Mouse (Mus musculus) spleen, postnatal 4 days (tissue): ENCODE data around the gene Vhl.

Experiments
- DNase-seq, 2 experiments: peaks; one replicate each; pipeline ENCODE4 v3.0.0; 2022; ENCODE audit warnings: low spot score in 2 of 2

Gene Vhl

GRCm38 (mm10) chr6:113623941-113624751 is at the start of gene Vhl:
TSS of gene Vhl (plus strand) at chr6:113623959.
- peak; percentile 84 to 95 for DNase-seq

DNA sequence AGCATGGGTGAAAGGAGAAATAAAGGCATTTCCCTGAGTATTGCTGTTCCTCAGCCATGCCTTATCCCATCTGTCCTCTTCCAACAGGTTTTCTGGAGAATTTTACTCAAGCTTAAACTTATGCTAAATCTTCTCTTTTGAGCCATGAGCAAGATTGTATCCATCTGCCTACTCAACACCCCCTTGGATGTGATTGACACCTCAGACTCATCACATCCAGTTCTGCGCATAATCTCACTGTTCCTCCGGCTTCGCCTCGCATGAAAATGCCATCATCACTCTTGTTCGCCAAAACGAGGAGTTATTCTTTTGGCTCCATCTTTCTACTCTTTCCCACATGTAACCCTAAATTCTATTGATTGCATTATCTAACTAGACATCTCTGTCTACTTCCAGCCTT is 47.7 kb upstream of the Vhl start:
- DNase-seq = no peak

- no peak for DNase-seq
Measured at GRCm38 (mm10) chr6:113579306-113579705, 44.5 kb upstream of the Vhl start.

DNA sequence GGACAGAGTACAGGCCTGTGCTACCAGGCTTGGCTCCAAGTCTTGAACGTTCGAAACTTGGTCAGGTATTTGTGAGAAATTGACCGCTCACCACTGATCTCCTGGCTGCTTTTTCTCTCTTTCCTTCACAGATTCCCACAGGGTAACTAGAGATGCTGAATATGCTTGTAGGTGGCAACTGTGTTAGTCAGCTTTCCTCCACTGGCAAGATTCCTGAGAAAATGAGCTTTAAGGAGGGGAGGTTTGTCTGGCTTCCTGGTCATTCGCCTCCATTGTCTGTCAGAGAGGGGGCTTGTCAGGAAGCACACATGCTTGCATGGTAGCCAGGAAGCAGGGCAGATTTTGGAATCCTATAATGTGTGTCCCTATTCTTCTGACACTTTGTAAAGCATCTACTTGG is 40.7 kb upstream of the Vhl start:
- DNase-seq = no peak

GRCm38 (mm10) chr6:113585065-113585464 is 38.7 kb upstream of the Vhl start:
- no peak for DNase-seq

GRCm38 (mm10) chr6:113586466-113587183 is 37.1 kb upstream of the Vhl start:
- no peak for DNase-seq

DNA sequence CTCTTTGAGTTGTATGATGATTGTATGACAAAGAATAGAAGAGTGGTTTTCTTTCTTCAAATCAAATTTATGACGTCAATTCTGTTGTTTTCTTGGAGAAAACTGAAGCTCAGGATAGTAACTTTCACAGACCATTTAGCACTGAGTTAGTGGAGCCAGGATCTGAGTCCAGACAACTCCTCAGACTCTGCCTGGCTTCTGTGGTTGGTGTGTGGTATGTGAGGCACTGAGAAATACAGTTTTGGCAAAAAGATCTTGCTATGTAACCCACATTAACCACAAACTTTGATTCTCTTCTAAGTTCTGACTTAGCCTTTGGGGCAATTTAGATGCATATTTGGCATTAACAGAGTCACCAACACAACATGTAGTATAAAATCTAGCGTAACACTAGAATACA is 31.1 kb upstream of the Vhl start:
- DNase-seq = no peak

DNA sequence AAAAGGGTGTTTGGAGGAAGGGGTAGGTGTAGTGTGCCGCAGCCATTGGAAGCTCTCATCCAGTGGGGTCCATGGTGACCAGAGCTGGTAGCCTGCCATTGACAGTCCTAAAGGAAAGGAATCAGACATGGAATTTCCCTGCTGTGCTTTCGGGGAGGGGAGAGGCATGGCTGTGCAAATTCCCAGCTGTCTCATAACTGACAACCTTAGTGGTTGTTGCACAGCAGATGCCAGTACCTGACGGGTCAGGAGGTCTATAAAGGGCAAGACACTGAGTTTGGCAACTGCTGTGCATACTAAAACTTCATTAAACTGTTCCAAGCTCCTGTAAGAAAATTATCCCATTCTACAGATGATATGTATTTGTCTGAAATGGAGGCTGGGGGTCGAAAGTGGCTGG is 25.8 kb upstream of the Vhl start:
- no peak for DNase-seq

- DNase-seq = no peak
Measured at GRCm38 (mm10) chr6:113599833-113600232, 23.9 kb upstream of the Vhl start.

DNA sequence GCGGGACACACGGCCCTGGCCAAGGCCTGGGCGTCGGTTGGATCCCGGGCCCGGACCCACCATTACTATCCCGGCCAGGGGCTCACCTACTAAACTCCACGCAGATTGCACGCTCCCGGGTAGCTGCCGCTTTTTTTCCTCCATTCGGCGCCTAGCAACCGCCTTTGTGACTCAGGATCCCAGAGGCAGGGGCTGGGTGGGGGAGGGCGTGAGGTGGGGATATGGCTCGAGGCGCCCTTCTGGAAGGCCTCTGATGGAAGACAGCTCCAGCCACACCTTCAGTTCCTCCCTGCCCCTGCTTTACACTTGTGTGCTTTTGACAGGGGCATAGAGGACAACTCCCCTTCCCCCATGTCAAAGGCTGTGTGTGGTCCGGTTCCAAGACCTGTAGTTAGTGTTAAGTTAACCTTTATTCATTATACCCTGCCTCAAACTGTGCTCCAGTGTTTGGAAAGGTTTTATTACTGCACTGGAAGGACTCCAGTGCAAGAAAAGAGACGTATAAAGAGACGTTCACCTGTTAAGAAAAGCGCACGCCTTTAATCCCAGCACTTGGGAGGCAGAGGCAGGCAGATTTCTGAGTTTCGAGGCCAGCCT is 23.1 kb upstream of the Vhl start, which contains the start of gene Fancd2os:
Gene Fancd2os, minus strand, starts transcription at position 173 of the 597 bp plus-strand sequence.
- DNase-seq = no peak

GRCm38 (mm10) chr6:113602821-113603220 is 20.9 kb upstream of the Vhl start:
- no peak for DNase-seq

- no peak for DNase-seq
Measured at GRCm38 (mm10) chr6:113603993-113604392, 19.8 kb upstream of the Vhl start.

DNA sequence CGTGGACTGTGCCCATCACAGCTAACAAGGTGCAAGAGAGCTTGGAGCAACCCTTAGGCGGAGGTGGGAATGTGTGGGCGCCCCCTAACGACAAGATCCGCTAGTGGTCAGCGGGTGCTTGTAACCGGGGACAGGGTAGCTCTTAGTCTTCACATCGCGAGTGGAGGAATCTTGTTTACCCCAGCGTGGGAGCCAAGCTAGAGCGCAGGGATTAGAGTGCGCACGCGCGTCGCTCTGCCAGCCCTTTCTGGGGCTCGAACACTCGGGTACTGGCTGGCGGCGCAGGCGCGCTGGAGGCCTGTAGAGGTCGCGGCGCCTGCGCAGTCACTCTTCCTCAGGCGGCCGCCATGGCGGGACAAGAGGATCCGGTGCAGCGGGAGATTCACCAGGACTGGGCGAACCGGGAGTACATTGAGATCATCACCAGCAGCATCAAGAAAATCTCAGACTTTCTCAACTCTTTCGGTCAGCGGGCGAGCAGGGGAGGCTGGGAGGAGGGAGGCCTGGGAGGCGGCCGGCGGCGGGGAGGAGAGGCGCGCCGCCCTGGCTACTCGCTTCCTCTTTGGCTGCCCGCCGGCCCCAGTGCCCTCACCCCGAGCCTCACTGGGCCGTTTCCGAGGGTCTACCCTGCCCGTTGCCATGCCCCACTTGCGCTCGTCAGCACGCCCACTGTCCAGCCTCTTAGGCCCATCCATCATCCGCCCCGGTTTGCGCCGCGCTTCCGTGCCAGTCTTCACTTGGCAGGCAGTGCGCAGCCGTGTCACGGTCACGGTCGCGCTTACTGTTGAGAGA is 19.1 kb upstream of the Vhl start, which contains the start of gene Brk1:
Gene Brk1, plus strand, starts transcription at position 341 of the 792 bp plus-strand sequence.
- peak; percentile 83 to 93 for DNase-seq

DNA sequence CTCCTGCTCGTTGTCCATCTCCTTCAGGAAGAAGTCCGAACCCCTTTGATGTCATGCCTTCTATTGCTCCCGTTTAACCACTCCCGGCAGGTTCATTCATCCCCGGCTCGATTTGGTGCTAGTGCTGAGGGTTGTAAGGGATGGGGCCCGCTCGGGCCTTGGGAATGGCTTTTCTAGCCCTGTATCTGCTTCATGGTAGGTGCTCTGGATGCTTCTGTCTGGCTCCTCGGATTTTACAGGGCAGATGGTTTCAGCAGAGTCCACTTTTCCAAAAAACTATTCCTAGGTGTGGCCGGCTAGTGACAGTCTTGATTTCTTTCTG is 18.6 kb upstream of the Vhl start:
- no peak for DNase-seq

- no peak for DNase-seq
Measured at GRCm38 (mm10) chr6:113608871-113609270, 14.9 kb upstream of the Vhl start.

DNA sequence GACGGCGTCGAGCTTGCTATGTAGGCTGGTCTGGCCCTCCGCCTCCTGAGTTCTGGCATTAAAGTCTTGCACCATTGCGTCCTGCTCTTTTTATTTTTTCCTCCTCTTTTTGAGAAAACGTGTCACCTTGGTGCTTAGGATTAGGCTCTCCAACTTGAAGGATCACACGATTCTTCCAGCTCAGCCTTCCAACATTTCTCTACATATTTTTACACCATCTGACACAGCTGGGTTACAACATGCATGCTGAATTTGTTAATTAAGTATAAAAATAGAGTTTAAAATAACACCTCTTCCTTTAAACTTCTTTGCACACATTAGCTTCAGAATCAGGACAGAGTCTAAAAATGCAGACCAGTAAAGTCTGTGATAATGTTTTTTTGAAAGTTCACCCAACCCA is 14.5 kb upstream of the Vhl start:
- no peak for DNase-seq

DNA sequence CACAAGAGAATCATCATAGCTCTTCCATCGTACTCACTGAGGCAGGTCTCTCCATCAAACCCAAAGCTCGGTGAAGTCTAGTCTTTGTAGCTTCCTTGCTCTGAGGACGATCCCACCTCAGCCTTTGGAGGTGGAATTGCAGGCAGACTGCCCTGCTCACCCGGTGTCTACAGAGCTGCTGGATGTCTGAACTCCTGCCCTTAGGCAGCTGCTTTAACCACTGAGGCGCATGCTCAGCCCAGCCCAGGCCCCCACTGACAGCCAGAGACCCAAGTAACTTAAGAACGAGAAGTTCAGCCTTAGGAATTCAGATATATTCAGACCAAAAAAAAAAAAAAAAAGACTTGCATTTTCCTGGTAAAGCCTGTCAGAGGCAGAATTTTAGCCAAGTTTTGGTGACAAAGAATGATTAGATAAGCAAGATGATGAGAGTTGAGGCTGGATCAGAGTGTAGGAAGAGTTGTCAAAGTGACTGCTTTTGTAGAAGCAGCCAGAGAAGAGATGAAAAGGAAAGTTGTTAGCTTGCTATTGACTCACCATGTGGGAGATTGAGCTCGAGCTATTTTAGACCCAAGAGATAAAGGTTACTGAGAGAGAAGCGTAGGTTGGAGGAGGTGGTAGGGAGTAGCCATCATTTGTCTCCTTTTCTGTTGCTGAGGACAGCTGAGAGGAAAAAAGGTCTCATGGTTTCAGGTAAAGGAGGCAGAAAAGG is 11.3 kb upstream of the Vhl start:
- DNase-seq = no peak

- no peak for DNase-seq
Measured at GRCm38 (mm10) chr6:113614152-113614551, 9.6 kb upstream of the Vhl start.

DNA sequence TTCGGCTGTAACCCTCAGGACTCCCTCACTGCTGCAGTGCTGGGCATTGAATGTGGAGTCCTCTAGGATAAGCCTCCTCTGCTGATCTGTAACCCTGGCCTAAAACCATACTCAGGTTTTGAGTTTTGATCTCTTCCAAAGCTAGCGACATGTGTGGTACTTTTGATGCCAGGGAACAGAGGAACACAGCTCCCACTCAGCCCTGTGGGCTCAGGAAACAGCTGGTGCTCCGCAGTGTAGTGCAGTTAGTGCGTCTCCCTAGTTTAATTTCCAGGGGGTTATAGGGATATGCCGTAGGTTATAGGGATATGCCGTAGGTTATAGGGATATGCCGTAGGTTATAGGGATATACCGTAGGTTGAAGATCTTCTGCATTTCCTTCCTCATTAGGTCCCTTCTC is 8.8 kb upstream of the Vhl start:
- DNase-seq = no peak

- DNase-seq = no peak
Measured at GRCm38 (mm10) chr6:113615489-113615888, 8.3 kb upstream of the Vhl start.

GRCm38 (mm10) chr6:113623386-113623785 is 373 bp upstream of the Vhl start:
- no peak for DNase-seq
